Mouse (Mus musculus) cerebellum, postnatal 4 days (tissue): ENCODE measurements at regions not wholly inside any gene's neighbourhood (a gene's known extent, or its start where the extent isn't known, plus 50 kb on each side); places are given as distances from the start of the nearest gene placed in this dataset.
"Not testable (repeated sequence)": the region's sequence is repeated elsewhere in the genome, so short reads cannot be mapped to it uniquely, and the experiment has no call there.

Experiments used
- DNase-seq, 2 experiments: peaks; one replicate each; pipeline ENCODE4 v3.0.0; 2022; ENCODE audit warnings: low spot score in 2 of 2, mixed read lengths in 1 of 2

- no peak for DNase-seq
These were observed 170.6 kb downstream of the Eipr1 start for GRCm38 (mm10) chr12:28922236-28922635.

- no peak for DNase-seq
These were observed 173.6 kb downstream of the Eipr1 start for GRCm38 (mm10) chr12:28925206-28925605.

DNA sequence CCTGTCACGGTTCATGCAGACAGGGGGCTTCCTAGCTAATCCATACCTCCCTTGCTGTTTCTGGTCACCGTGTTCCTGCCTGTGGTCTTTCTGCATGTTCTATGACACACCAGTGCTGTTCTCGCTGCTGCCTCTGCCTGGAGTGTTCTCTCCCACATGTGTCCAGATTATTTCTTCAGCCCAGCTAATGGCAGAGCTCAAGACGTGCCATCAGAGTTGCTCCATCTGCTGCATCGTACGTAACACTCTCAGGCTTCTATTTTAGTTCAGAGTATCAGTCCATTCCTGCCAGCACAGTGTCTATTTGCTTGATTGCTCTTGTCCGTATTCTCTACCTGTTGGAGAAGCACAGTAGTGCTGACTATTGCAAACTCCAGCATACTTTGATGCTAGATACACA is 188.3 kb downstream of the Eipr1 start:
- DNase-seq: no peak

DNA sequence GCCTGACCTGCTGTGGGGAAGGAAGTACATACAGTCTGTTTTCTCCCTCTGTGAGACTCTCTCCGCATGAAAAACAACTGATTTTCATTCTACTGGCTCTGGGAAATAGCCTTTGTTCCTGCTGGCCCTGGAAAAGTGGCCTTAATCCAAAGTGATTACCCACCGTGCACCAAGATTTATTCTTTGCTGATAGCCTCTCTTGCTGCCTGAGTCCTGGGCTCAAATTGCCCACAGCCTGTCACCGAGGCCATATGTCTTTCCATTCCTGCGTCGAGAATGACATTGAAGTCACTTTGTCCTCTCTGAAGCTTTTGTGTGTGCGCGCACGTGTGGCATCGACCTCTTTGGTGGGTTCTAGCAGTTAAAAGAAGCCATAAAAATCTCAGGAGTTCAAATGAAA is 197.3 kb downstream of the Eipr1 start:
- no peak for DNase-seq

- peak in 1 of 2 experiments; percentile 13 for DNase-seq
These were observed 197.7 kb downstream of the Eipr1 start for GRCm38 (mm10) chr12:28949307-28949706.

DNA sequence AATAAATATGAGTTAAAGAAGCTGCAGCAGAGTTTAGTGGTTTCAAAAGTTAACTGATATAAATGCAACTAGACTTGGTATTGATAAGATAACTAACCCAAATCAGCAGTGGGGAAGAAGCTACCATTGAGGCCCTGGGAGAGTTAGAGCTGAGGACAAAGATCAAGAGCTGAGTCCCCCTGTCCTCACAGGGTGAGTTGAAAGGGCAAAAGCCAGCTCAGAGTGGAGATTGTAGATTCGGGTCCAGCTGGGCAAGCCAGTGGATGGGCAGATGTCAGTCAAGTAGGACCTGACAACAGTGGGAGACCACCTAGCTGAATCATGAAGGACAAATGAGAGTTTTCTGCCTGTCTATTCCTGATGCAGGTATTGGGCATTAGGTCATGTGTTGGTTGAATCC is 205.6 kb downstream of the Eipr1 start:
- no peak for DNase-seq

DNA sequence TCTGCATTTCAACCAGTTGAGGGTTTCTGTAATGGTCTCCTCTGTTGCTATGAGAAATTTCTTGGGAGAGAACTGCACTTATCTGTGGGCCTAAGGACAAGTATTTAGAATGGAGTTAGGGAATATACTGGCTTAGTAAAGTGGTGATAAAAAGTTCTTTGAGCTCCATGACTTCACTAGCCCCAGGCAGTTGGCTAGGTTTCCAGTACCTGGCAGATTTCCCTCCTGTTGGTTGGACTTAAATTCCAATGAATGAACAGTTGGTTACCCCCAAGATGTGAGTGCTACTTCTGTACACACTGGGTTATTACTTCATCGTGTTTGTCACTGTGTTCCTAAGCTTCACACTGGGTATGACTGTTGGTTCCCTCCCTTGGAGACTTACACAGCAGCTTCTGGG is 207.1 kb downstream of the Eipr1 start:
- no peak for DNase-seq

DNA sequence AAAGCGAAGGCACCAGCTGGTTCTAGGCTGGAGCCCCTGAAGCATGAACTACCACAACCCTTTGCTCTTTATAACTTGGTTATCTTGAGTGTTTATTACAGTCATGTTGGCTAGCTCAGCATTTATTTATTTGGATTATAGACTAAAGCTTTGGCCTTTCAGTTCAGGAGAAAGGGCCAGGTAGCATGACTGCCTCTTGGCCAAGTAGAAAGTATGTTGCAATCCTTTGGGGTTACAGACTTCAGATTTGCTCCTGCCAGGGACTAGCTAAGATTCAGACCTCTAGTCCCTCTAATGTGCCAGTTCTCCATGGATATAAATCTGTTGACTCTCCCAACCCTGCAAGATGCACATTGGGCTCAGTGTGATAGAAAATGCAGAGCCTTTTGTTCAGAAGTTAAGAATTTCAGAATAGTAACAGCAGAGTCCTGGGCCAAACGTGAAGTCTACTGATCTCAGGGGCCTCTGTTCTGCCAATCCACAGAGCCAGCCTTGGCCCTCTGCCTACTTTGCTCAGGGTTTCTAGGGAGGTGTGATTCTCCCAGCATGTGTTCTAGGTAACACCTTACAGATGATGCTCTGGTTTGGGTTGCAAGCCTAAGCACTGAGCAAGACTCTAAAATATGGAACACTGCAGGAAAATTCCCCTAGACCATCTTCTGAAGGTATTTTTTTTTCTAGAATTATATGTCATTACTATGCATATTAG is 218.2 kb downstream of the Eipr1 start:
- no peak for DNase-seq

DNA sequence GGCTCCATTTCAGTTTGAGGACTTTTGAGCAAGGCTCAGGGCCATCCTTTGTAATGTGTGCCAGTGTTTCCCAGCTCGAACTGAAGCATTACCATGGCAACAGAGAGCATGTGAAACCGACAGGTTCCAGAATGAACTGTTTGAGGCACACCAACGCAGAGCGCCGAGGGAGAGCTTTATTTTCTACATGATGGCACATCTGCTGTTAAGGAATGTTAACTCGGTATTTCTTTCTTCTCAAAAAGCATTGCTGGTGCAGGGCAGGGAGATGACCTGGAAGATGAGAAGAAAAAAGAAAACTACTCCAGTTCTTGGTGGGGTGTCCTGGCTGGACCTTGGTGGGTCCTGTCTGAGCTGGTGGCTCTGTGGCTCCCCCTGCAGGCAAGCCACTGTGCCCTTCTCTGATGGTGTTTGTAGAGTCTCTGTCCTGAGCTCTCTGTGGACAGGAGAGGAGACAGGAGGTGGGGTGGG is 223.0 kb downstream of the Eipr1 start:
- DNase-seq: peak in 1 of 2 experiments; percentile 52

DNA sequence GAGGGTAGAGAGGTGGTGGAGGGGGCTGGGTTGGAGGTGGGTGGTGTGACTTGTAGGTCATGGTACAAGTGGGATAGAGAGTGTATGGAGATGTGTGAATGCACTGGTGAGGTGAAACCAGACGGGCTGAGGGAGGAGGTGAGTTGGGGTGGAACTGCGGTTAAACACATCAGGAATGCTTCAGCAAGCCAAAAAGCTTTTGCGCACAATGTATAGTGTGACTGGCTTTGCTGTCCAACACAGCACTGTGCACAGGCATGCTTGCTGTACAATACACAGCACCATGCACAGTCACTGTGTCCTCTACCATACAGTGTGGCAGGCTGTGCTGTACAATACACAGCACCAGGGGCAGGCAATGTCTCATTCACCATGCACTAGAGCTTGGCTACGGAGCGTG is 223.6 kb downstream of the Eipr1 start:
- no peak for DNase-seq

DNA sequence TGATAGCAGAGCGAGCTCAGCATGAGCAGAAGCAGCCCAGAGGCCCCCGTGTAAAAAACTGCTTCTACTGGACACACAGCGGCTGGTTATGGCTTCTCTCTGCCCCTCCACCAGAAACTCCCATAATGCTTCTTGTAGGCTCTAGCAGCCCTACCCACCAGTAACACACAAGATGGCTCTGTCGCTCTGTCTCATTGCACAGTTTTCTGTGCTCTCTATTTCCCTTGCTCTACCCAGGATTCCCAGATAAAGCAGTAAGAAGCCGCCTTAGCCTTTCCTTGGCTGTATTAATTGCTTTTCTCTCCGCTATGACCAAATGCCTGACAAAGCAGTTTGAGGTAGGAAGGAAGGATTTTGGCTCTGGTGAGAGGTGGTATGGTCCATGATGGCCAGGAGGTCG is 228.1 kb downstream of the Eipr1 start:
- no peak for DNase-seq

- DNase-seq: no peak
These were observed 234.6 kb downstream of the Eipr1 start for GRCm38 (mm10) chr12:28986214-28986613.

- no peak for DNase-seq
These were observed 246.0 kb downstream of the Eipr1 start for GRCm38 (mm10) chr12:28997474-28998192.

GRCm38 (mm10) chr12:28999963-29000451 is 248.4 kb downstream of the Eipr1 start:
- DNase-seq: no peak

- DNase-seq: peak in 1 of 2 experiments; percentile 32
These were observed 252.9 kb downstream of the Eipr1 start for GRCm38 (mm10) chr12:29004504-29004903.

DNA sequence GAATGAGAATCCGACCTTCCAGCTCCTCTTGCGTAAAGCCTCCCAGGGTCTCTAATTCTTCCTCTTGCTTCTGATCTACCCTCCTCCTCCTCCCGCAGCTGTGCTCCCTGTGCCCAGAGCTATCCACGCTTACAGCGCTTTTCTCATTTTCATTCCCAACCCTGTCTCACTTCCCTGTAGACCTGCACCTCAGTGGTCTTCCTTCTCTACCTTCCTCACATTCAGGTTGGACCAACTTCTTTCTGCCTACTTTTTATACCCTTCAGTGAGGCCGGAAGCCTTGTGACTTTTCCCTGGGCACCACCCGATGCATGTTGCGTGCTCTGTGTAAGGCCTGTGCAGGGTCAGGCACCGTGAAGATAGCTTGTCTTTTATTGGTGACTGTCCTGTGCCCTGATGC is 263.0 kb downstream of the Eipr1 start:
- no peak for DNase-seq

DNA sequence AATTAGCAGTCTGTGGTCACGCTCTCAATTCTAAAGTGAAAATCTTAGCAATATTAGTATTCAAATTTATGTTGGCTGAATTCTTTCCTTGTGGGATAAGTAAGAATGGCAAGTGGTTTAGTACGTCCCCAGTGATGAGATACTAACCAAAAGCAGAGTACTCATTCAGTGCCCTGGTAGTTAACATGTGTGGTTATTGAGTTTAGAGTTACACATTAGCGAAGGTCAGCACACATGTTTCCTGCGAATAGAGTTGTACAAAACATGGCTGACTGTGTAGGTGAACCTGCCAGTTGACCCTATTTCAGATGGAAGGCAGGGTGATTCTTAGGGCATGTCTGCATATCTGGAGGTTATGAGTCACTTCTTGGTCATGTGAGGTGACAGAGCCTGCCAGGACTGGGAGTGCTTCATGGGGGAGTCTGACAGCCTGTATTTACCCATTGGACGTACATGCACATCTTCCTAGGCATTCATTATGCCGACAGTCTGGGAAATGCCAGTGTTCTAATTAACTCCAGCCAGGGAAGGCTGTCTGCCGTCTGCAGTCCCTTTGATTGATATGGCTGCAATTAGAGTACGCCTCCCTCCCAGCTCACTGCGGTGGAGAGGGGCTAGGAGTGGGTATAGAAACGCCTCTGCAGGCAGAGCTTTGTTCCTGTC is 263.7 kb downstream of the Eipr1 start:
- no peak for DNase-seq

GRCm38 (mm10) chr12:29021152-29021551 is 269.5 kb downstream of the Eipr1 start:
- no peak for DNase-seq

DNA sequence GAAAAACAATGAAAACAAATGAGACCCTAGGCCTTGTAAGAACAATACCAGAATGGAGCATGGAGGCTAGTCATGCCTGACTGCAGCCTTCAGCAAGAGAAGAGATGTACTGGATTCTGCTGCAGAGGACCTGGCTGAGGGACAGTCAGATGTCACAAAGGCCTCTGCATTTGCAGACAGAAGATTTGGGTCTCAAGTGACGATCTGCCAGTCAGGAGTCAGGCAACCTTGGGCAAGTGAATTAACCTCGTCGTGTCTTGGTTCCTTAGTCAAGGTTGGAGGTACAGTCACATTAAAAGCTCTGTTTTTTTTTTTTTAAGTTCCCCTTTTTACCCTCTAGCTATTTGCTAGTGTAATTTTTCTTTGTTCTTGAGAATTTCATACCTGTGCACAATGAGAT is 276.6 kb downstream of the Eipr1 start:
- no peak for DNase-seq

GRCm38 (mm10) chr12:29029461-29029860 is 277.9 kb downstream of the Eipr1 start:
- DNase-seq: no peak

DNA sequence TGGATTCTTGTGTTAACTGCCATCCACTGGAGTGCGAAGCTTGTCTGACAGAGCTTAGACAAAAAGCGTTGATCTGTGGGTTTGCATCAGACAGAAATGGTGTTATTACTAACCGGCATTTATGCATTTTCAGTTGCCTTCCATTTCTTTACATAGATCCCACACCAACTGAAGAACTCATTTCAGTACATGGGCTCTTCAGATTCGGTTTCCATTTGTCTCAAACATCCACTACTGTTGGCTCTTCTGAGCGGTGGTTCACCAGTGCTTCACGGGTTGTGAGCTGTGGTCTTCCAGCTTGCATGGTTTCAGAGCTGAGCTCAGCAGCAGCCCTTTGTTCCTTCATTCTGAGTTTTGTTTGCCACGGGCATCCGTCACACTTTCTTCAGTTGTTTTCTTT is 294.4 kb downstream of the Eipr1 start:
- no peak for DNase-seq

DNA sequence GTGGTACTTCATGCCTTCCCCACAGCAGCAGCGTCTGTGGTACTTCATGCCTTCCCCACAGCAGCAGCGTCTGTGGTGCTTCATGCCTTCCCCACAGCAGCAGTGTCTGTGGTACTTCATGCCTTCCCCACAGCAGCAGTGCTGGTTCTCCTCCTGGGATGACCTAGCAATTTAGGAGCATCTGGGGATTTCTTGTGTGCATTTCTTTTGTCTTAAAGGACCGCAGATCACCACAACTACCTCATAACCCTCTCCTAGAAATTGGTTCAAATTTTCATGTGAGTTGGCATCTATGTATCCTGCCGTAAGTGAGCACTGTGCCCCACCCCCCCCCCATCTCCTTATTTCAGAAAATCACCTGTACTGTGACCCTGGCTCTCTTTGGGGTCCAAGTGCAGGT is 297.0 kb downstream of the Eipr1 start:
- not testable (repeated sequence) for DNase-seq

DNA sequence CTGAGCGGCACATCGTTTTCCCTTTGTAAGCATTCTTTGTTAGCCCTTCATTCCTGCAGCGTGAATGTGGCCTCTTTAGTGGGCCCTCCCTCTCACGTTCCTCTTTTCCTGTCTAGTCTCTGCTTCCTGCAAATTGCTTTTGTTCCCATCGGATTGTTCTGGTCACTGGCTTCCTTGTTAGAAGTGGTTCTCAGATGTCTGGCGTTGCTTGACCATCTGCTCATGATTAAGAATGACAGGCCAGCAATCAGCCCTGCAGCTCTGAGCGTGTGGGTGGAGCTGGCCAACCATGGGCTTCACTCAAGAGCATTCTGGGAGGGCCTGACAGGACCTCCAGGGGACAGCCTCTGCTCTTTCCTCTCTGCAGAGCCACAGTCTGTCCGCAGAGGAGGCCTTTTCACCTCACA is 297.5 kb downstream of the Eipr1 start:
- DNase-seq: peak in 1 of 2 experiments; percentile 36
